Mouse (Mus musculus): ENCODE results near the gene Anapc5. TPM values are rescaled to one million over a fixed set of nuclear protein-coding genes. Genes with fewer than 3 reads are reported as not detected.

Gene Anapc5
- polyA plus RNA-seq (2015; fragmentation: Nextera tagmentation; extraction: Ambion mirVana): 258 and 302 TPM in 2 replicates

DNA sequence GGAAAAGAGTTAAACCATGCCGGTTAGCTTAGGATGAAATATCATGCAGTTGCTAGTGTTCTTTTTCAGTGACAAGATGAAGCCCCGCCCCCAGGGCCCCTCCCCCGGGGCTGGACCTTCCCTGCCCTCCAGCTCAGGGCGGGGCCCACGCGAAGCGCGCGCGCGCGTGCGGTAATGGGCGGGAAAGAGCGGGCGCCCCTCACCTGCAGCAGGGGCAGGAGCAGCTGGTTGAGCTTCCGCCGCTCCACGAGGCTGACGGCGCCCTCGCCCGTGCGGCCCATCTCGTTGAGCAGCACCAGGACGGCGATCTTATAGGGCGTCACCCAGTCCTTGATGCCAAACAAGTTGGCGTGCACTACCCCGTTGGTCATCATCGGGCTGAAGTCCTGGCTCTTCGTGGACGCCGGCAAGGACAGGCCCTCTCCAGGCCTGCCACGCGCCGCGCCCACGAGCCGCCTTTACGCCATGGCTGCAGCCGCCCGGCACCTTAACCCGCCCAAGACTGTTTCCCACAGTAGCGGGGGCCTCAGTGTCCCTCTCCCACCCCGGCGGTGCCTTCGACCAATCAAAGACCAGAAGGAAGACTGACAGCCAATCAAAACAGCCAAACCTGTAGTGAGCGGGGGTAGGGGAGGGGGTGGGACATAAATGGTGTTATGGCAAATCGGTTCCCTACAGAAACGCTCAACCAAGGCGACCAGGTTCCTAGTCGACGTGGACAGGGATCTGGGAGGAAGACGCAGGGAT lies at the start of gene Anapc5:
TSS of gene Anapc5 (minus strand) at position 563 of the 747 bp plus-strand sequence.
- no peaks in the 10 kb centered on the region; the same call in none of the 2 replicates for H3K4me1 ChIP-seq (replicated peaks; ENCODE audit: insufficient read depth, low read length)
- H3K27ac ChIP-seq: peak within 1 kb of the TSS; percentile 95
- peak within 1 kb of the TSS; percentile 67 for H3K4me3 ChIP-seq (replicated peaks; ENCODE audit: low read depth, low read length)
- under 1% methylated on average over 55 of the region's 55 CpGs for WGBS
- ATAC-seq (replicated peaks; ENCODE audit: low FRiP score, low read depth) (peak; percentile 100), DNase-seq (ENCODE audit: low spot score) (peak; percentile 99)
- H3K27me3 ChIP-seq (ENCODE audit: insufficient read depth, low read length): no peaks in the 10 kb centered on the region
- peak within 1 kb of the TSS; percentile 72 for H3K4me2 ChIP-seq (ENCODE audit: low read length)
- peaks cover 28% of the 10 kb centered on the region for H3K36me3 ChIP-seq (ENCODE audit: insufficient read depth, low read length)
- TF ChIP-seq CTCF (IDR thresholded peaks at IDR 0.05; ENCODE audit: low read depth): no peak
- peak within 1 kb of the TSS; percentile 72 for H3K9ac ChIP-seq (ENCODE audit: low read depth, low read length)
- H3K9me3 ChIP-seq (replicated peaks; ENCODE audit: low read length): no peaks in the 10 kb centered on the region

DNA sequence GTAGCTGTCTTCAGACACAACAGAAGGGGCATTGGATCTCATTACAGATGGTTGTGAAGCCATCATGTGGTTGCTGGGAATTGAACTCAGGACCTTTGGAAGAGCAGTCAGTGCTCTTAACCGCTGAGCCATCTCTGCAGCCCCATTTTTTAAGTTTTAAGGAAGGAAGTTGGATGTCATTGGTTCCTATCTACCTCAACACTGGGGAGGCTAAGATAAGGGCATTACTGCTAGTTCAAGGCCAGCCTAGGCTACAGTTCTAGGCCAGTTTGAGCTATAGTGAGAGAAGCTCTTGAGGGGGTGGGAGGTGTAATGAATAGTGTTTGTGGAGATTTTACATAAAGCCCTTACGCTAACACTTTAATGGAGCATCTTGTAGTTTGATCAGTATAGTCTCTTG lies 41.9 kb upstream of the Anapc5 start:
- H3K9ac ChIP-seq (ENCODE audit: low read depth, low read length): no peak overlapping the region
- peaks cover 20% of the 10 kb centered on the region; the same call in 1 of the 2 replicates for H3K36me3 ChIP-seq (ENCODE audit: insufficient read depth, low read length)
- H3K4me2 ChIP-seq (ENCODE audit: low read length): no peak overlapping the region
- no peak for TF ChIP-seq CTCF (IDR thresholded peaks at IDR 0.05; ENCODE audit: low read depth)
- H3K9me3 ChIP-seq (replicated peaks; ENCODE audit: low read length): no peaks in the 10 kb centered on the region
- no peak overlapping the region for H3K27ac ChIP-seq
- ATAC-seq (replicated peaks; ENCODE audit: low FRiP score, low read depth) (no peak), DNase-seq (ENCODE audit: low spot score) (no peak)
- no peak overlapping the region for H3K4me3 ChIP-seq (replicated peaks; ENCODE audit: low read depth, low read length)
- H3K4me1 ChIP-seq (replicated peaks; ENCODE audit: insufficient read depth, low read length): no peaks in the 10 kb centered on the region
- H3K27me3 ChIP-seq (ENCODE audit: insufficient read depth, low read length): no peaks in the 10 kb centered on the region
- WGBS: 95% methylated on average over 2 of the region's 2 CpGs

DNA sequence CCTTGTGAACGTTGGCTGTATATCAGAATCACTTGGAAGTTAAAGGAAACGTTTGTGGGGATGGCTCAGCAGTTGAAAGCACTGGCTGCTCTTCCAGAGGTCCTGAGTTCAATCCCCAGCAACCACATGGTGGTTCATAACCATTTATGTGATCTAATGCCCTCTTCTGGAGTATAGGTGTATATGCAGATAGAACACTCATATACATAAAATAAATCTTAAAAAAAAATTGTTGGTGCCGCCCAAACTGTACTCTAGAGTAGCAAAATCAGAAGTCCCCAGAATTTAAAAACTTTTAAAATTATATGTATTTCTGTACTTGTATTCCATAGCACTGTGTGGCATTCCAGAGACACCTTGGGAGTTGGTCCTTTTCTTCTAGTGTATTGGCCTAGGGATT lies 34.7 kb upstream of the Anapc5 start:
- no peak; the same call in 1 of the 2 replicates for TF ChIP-seq CTCF (IDR thresholded peaks at IDR 0.05; ENCODE audit: low read depth)
- ATAC-seq (replicated peaks; ENCODE audit: low FRiP score, low read depth): no peak
- Histone ChIP-seq H3K27ac (no peak overlapping the region), H3K4me2 (ENCODE audit: low read length) (no peak overlapping the region), H3K27me3 (ENCODE audit: insufficient read depth, low read length) (no peaks in the 10 kb centered on the region), H3K9me3 (replicated peaks; ENCODE audit: low read length) (no peaks in the 10 kb centered on the region), H3K36me3 (ENCODE audit: insufficient read depth, low read length) (no peaks in the 10 kb centered on the region), H3K4me3 (replicated peaks; ENCODE audit: low read depth, low read length) (no peak overlapping the region), H3K9ac (ENCODE audit: low read depth, low read length) (no peak overlapping the region), H3K4me1 (replicated peaks; ENCODE audit: insufficient read depth, low read length) (peaks cover 3% of the 10 kb centered on the region; the same call in 1 of the 2 replicates)
- 52% methylated on average over 3 of the region's 3 CpGs for WGBS
- peak; percentile 16 for DNase-seq (ENCODE audit: low spot score)

DNA sequence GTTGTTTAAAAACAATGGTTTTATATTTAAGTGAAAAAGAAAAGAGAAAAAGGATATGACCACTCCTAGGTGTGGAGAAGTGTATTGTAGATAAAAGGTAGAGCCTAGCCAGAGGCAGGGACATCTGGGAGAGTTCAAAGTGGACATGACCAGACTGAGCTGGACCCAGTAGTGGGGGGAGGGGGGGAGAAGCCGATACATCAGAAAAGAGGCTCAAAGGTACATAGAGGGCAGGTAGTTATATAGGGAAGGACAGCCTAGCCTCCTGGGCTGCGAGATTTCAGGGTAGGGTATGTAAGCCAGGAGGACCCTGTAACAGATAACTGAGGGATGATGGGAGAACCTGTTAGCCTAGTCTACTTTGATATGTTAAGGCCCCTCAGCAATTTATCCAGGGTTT lies 31.5 kb upstream of the Anapc5 start:
- 84% methylated on average over 2 of the region's 2 CpGs for WGBS
- H3K9me3 ChIP-seq (replicated peaks; ENCODE audit: low read length): no peaks in the 10 kb centered on the region

DNA sequence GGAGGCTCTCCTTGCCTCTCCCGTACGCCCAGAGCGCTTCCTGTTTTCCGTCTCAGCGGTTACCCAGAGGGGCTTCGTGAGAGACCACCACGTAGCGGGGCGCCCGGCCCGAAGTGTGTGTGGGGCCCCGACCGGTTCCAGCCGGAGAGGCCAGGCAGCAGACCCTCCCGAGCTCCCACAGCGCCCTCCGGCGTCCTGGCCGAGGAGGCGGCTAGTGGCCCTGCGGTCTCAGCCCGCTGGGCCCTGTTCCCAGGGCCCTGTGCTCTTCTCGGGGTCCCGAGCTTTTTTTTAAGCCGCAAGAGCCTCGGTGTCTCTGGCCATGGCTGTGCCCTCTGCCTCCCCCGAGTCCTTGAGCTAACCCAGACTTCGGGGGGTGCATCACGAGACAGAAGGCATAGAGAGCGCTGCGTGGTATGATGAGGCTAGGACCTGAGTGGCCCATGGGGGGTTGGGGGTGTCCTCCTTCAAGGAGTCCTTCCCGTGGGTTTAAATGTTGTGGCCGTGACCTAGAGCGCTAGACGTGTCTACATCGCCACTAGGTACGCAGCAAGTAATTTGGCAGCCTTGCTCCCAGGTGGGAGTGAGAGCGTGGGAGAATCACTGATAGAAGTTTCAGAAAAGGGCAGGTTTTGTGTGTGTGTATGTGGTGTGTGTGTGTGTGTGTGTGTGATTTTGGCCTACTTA lies 29.3 kb upstream of the Anapc5 start:
- H3K4me2 ChIP-seq (ENCODE audit: low read length): peak overlapping the region; percentile 93
- H3K27ac ChIP-seq: peak overlapping the region; percentile 94
- TF ChIP-seq CTCF (IDR thresholded peaks at IDR 0.05; ENCODE audit: low read depth): peak; percentile 59
- H3K27me3 ChIP-seq (ENCODE audit: insufficient read depth, low read length): no peaks in the 10 kb centered on the region
- peak overlapping the region; percentile 91 for H3K4me3 ChIP-seq (replicated peaks; ENCODE audit: low read depth, low read length)
- H3K36me3 ChIP-seq (ENCODE audit: insufficient read depth, low read length): no peaks in the 10 kb centered on the region
- peak overlapping the region; percentile 92 for H3K9ac ChIP-seq (ENCODE audit: low read depth, low read length)
- no peaks in the 10 kb centered on the region for H3K9me3 ChIP-seq (replicated peaks; ENCODE audit: low read length)
- DNase-seq (ENCODE audit: low spot score) (no peak), ATAC-seq (replicated peaks; ENCODE audit: low FRiP score, low read depth) (peak; percentile 86)
- H3K4me1 ChIP-seq (replicated peaks; ENCODE audit: insufficient read depth, low read length): peaks cover 7% of the 10 kb centered on the region; the same call in 1 of the 2 replicates
- WGBS: under 1% methylated on average over 38 of the region's 38 CpGs

More for the DNA sequence above, 31.5 kb upstream of the Anapc5 start:
- Histone ChIP-seq H3K36me3 (ENCODE audit: insufficient read depth, low read length) (no peaks in the 10 kb centered on the region), H3K27me3 (ENCODE audit: insufficient read depth, low read length) (no peaks in the 10 kb centered on the region), H3K27ac (no peak overlapping the region), H3K4me1 (replicated peaks; ENCODE audit: insufficient read depth, low read length) (peaks cover 7% of the 10 kb centered on the region; the same call in 1 of the 2 replicates), H3K4me3 (replicated peaks; ENCODE audit: low read depth, low read length) (no peak overlapping the region), H3K9ac (ENCODE audit: low read depth, low read length) (no peak overlapping the region), H3K4me2 (ENCODE audit: low read length) (no peak overlapping the region)
- TF ChIP-seq CTCF (IDR thresholded peaks at IDR 0.05; ENCODE audit: low read depth): no peak
- ATAC-seq (replicated peaks; ENCODE audit: low FRiP score, low read depth) (no peak), DNase-seq (ENCODE audit: low spot score) (no peak)

DNA sequence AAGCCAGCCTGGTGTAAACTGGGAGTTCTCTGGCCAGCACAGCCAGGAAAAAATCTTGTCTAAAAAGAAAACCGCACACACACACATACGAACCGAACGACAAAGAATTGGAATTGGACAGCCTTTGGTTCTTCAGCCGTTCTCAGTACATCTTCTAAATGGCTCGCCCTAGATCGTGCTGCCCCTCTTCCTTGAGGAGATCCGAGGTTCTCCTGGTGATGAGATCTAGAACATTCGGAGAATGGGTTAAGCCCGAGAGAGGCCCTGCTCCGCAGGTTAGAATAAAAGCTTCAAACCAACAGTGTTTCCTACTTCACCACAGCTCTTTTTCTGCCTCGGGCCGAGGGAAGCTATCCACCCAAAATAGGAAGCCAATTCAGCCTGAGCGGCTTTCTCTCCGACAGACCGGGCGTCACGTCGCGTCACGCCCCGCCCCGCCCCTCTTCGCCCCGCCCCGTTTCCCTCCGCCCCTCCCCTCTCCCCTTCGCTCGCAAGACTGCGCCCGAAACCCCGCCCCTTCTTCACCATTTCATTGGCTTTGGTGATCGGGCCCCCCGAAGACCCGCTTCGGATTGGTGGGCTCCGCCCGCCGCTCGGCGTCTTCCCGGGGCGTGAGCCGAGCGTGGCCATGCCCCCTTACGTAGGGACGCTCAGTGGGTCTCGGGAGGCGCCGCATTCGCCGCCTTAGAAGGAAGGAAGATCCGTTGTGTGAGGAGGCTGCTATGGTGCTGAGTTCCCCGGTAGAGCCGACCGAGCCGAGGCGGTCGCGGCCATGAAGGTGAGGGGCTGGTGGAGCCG lies 28.6 kb upstream of the Anapc5 start, which contains the start of gene Rnf34:
TSS of gene Rnf34 (plus strand) at position 528 of the 798 bp plus-strand sequence.
- no peaks in the 10 kb centered on the region for H3K9me3 ChIP-seq (replicated peaks; ENCODE audit: low read length)
- under 1% methylated on average over 61 of the region's 61 CpGs for WGBS
- ATAC-seq (replicated peaks; ENCODE audit: low FRiP score, low read depth) (peak; percentile 99), DNase-seq (ENCODE audit: low spot score) (peak; percentile 100)
- TF ChIP-seq CTCF (IDR thresholded peaks at IDR 0.05; ENCODE audit: low read depth): no peak
- H3K9ac ChIP-seq (ENCODE audit: low read depth, low read length): peak within 1 kb of the TSS; percentile 92
- H3K4me2 ChIP-seq (ENCODE audit: low read length): peak within 1 kb of the TSS; percentile 93
- no peaks in the 10 kb centered on the region for H3K36me3 ChIP-seq (ENCODE audit: insufficient read depth, low read length)
- no peaks in the 10 kb centered on the region for H3K27me3 ChIP-seq (ENCODE audit: insufficient read depth, low read length)
- H3K27ac ChIP-seq: peak within 1 kb of the TSS; percentile 94
- peaks cover 7% of the 10 kb centered on the region; the same call in 1 of the 2 replicates for H3K4me1 ChIP-seq (replicated peaks; ENCODE audit: insufficient read depth, low read length)
- H3K4me3 ChIP-seq (replicated peaks; ENCODE audit: low read depth, low read length): peak within 1 kb of the TSS; percentile 91
